Mouse (Mus musculus): Measurements from ENCODE around the gene Zfp979.
"Not testable (repeated sequence)": the region's sequence is repeated elsewhere in the genome, so short reads cannot be mapped to it uniquely, and the experiment has no call there.

DNA sequence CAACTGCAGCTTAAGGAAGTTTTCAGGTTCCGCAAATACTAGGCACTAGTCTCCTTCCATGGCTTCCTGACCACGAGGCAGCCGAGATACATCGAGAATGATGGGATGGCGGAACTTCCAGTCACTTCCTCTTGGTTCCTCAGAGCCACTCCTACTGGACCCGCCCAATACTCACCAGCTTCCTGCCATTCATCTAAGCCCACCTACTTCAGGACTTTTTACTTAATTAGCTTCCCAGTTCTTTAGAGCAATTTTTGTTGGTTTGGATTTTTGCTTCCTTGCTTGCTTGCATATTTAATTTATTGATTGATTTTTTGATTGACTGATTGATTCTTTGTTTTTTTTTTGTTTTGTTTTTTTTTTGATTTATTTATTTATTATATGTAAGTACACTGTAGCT lies at the start of gene Zfp979:
- not testable (repeated sequence) for TF ChIP-seq POLR2A (IDR thresholded peaks at IDR 0.05; ENCODE audit: low read depth, low read length); CTCF (IDR thresholded peaks at IDR 0.05; ENCODE audit: borderline replicate concordance, insufficient read depth, low read length)
